Mouse (Mus musculus) neural tube, embryonic 11.5 days (tissue): Measurements from ENCODE around the gene Tax1bp1. TPM values are rescaled to one million over a fixed set of nuclear protein-coding genes. Genes with fewer than 3 reads are reported as not detected.
"Not testable (repeated sequence)": the region's sequence is repeated elsewhere in the genome, so short reads cannot be mapped to it uniquely, and the experiment has no call there.

Source experiments
- ATAC-seq: fragments of 200-750 bp; cut with Nextera tagmentation; 2 replicates; pipeline ENCODE4 v1.8.0; 2017; ENCODE audit warnings: moderate number of reproducible peaks, mild to moderate bottlenecking, moderate TSS enrichment, moderate library complexity; ENCODE audit not compliant: insufficient read depth, low FRiP score, low TSS enrichment
- DNase-seq: peaks from one replicate; pipeline ENCODE4 v3.0.0-alpha.2; 2015; ENCODE audit warnings: low spot score
- H3K27ac ChIP-seq: fragments of 300-500 bp; sonication (generic); 2 replicates; pipeline ENCODE4 v1.5.1; 2014; ENCODE audit warnings: low read depth, mild to moderate bottlenecking, low read length
- H3K27me3 ChIP-seq: fragments of 300-500 bp; sonication (generic); 2 replicates; pipeline ENCODE4 v1.6.1; 2014; ENCODE audit warnings: mild to moderate bottlenecking, low read length, mixed read lengths; ENCODE audit not compliant: control insufficient read depth, insufficient read depth
- H3K36me3 ChIP-seq: fragments of 300-500 bp; sonication (generic); 2 replicates; pipeline ENCODE4 v1.6.1; 2014; ENCODE audit warnings: mild to moderate bottlenecking, low read length, moderate library complexity, mixed read lengths; ENCODE audit not compliant: control insufficient read depth, insufficient read depth
- H3K4me1 ChIP-seq: fragments of 300-500 bp; sonication (generic); 2 replicates; pipeline ENCODE4 v1.6.1; 2014; ENCODE audit warnings: low read length, mixed read lengths; ENCODE audit not compliant: control insufficient read depth, insufficient read depth
- H3K4me2 ChIP-seq: fragments of 300-500 bp; sonication (generic); 2 replicates; pipeline ENCODE4 v1.6.1; 2014; ENCODE audit warnings: low read depth, mild to moderate bottlenecking, moderate library complexity
- H3K4me3 ChIP-seq: fragments of 300-500 bp; sonication (generic); 2 replicates; pipeline ENCODE4 v1.5.1; 2014; ENCODE audit warnings: low read depth, low read length
- H3K9ac ChIP-seq: fragments of 300-500 bp; sonication (generic); 2 replicates; pipeline ENCODE4 v1.6.1; 2014; ENCODE audit warnings: mild to moderate bottlenecking, low read length
- H3K9me3 ChIP-seq: fragments of 300-500 bp; sonication (generic); 2 replicates; pipeline ENCODE4 v1.6.1; 2016; ENCODE audit warnings: low read length; ENCODE audit not compliant: control insufficient read depth
- WGBS: fragments of 180-500 bp; shearing (Covaris S2); extraction: QIAGEN DNeasy Blood & Tissue Kit; methylation state at CpG from one replicate; pipeline ENCODE4 v1.1.7; 2014; 5-methylcytosine and 5-hydroxymethylcytosine counted together
- polyA plus RNA-seq: library from polyadenylated mRNA; unstranded; fragments of >200 nt; fragmentation: Nextera tagmentation; extraction: Ambion mirVana; gene quantifications from 2 replicates; pipeline ENCODE4 v1.2.1, GENCODE M21; 2014

The Tax1bp1 gene
- polyA plus RNA-seq, result 133 and 138 TPM in 2 replicates

DNA sequence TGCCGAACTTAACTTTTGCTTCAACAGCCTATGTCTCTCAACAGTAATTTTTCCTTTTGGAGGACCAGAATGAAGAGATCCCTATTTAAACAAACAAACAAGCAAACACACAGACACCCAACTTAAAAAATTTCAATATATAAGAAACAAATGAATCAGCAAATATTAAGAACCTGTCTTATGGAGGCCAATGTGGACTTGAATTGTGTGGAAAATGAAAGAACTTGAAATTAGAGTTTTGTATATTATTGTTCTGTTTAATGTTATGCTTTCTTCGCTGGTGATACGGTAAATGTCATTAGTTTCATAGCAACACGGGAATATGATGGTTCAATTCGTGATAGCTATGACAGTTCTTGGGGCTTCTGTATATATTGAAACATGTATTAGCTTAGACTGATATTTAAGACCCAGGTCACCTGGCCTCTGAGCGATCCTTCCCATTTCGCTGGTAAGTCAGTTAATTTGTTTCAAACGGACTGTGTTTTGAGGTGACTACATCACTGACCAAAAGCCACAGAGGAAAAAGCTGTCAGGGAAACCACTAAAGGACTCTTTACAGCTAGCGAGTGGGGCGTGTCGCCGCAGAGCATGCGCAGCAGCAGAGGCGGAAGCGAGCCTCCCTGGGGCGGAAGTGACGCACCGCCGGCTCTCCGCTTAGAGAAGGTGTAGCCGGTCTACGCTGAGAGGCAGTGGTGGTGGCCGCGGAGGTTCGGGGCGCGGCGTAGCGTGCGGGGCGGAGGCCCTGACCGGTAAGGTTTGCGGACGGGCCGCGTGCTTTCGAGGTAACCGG is at the start of gene Tax1bp1:
Gene Tax1bp1, plus strand, starts transcription at position 626 of the 793 bp plus-strand sequence.
- no peaks in the 10 kb centered on the region for H3K9me3 ChIP-seq
- ATAC-seq, result peak; percentile 88
- 4% methylated on average over 38 of the region's 38 CpGs for WGBS

GRCm38 (mm10) chr6:52667641-52668040 is 45.9 kb upstream of the Tax1bp1 start:
- Histone ChIP-seq H3K4me2 (no peak overlapping the region), H3K27ac (no peak overlapping the region), H3K4me3 (no peak overlapping the region), H3K9me3 (no peaks in the 10 kb centered on the region), H3K9ac (no peak overlapping the region), H3K4me1 (no peaks in the 10 kb centered on the region), H3K27me3 (no peaks in the 10 kb centered on the region), H3K36me3 (no peaks in the 10 kb centered on the region)
- DNase-seq (no peak), ATAC-seq (no peak)
- WGBS, result 82% methylated on average over 3 of the region's 3 CpGs

More for the DNA sequence above, at the start of gene Tax1bp1:
- no peaks in the 10 kb centered on the region for H3K36me3 ChIP-seq
- H3K27me3 ChIP-seq, result no peaks in the 10 kb centered on the region
- peak within 1 kb of the TSS; percentile 89 for H3K9ac ChIP-seq
- H3K4me3 ChIP-seq, result peak within 1 kb of the TSS; percentile 97
- peak within 1 kb of the TSS; percentile 70 for H3K4me2 ChIP-seq
- peaks cover 4% of the 10 kb centered on the region; the same call in 1 of the 2 replicates for H3K4me1 ChIP-seq
- DNase-seq, result peak; percentile 93
- peak within 1 kb of the TSS; percentile 67; the same call in 1 of the 2 replicates for H3K27ac ChIP-seq

- not testable (repeated sequence) for H3K27ac ChIP-seq, ATAC-seq, H3K9ac ChIP-seq, DNase-seq, H3K4me2 ChIP-seq, H3K9me3 ChIP-seq, H3K36me3 ChIP-seq, H3K4me3 ChIP-seq, H3K27me3 ChIP-seq, H3K4me1 ChIP-seq
- WGBS, result 49% methylated on average over 2 of the region's 2 CpGs
Observed at GRCm38 (mm10) chr6:52669878-52670277, 43.7 kb upstream of the Tax1bp1 start.

DNA sequence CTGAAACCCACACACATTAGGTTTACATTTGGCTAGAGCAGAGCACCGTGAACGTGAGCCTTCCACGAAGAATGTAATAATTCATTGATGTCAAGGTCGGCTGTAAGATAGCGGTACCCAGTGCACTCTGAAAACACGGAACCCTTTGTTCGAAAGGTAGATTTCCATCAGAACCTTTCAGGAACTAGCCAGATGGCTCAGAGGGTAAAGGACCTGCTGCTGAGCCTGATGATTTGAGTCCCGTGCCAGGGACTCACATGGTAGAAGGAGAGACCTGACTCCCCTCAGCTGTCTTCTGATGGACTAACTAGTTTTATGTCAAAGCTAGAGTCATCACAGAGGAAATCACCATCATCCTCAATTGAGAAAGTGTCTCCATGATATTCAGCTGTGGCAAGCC is 41.7 kb upstream of the Tax1bp1 start:
- 65% methylated on average over 8 of the region's 8 CpGs for WGBS
- no peak overlapping the region for H3K4me3 ChIP-seq
- no peaks in the 10 kb centered on the region for H3K4me1 ChIP-seq
- H3K27ac ChIP-seq, result no peak overlapping the region
- H3K4me2 ChIP-seq, result no peak overlapping the region
- no peak overlapping the region for H3K9ac ChIP-seq
- no peaks in the 10 kb centered on the region for H3K9me3 ChIP-seq
- H3K27me3 ChIP-seq, result no peaks in the 10 kb centered on the region
- DNase-seq (no peak), ATAC-seq (no peak)
- no peaks in the 10 kb centered on the region for H3K36me3 ChIP-seq

DNA sequence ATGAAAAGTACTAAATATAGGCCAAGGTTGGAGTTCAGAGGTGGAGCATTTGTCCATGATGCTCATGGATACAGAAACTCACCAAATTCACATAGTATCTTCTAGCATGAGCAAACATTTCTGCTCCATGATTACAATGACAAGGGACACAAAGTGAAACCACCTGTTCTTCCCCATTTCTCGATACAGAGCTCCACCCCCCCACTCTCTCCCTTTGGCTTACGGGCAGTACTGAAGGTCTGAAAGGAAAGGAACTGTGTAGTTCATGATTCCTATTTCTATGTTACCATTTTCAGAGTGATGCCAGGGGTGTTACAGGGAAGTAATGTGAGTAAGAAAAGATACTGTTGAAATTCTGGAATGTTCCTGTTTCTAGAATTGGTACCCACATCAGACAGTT is 41.0 kb upstream of the Tax1bp1 start:
- no peak for DNase-seq
- 69% methylated on average over 2 of the region's 2 CpGs for whole genome bisulfite sequencing
- Histone ChIP-seq H3K27me3 (no peaks in the 10 kb centered on the region), H3K9me3 (no peaks in the 10 kb centered on the region), H3K4me3 (no peak overlapping the region), H3K36me3 (no peaks in the 10 kb centered on the region), H3K4me2 (no peak overlapping the region), H3K27ac (no peak overlapping the region), H3K4me1 (no peaks in the 10 kb centered on the region), H3K9ac (no peak overlapping the region)
- no peak for ATAC-seq

DNA sequence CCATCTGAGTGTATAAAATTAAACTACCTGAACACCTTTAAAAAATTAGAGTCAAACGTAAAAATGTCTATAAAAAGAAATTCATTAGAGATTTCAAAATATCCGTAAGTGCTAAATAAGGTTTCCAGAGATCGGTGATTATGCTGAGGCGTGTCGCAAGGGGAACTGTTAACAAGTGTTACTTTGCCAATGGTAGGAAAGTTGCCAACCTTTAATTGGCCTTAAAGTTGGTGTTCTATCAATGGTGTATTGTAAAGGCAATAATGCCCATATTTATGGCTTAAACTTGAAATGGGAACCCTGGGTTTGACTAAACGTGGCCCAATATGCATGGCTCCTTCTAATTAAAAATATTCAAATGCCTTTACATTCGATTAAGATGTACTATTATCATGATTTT is 39.8 kb upstream of the Tax1bp1 start:
- DNase-seq, result no peak
- H3K27ac ChIP-seq, result no peak overlapping the region
- no peaks in the 10 kb centered on the region for H3K27me3 ChIP-seq
- no peak overlapping the region for H3K4me2 ChIP-seq
- no peak overlapping the region for H3K9ac ChIP-seq
- H3K36me3 ChIP-seq, result no peaks in the 10 kb centered on the region
- no peak overlapping the region for H3K4me3 ChIP-seq
- no peaks in the 10 kb centered on the region for H3K4me1 ChIP-seq
- WGBS, result 90% methylated on average over 7 of the region's 7 CpGs
- ATAC-seq, result no peak
- no peaks in the 10 kb centered on the region for H3K9me3 ChIP-seq

DNA sequence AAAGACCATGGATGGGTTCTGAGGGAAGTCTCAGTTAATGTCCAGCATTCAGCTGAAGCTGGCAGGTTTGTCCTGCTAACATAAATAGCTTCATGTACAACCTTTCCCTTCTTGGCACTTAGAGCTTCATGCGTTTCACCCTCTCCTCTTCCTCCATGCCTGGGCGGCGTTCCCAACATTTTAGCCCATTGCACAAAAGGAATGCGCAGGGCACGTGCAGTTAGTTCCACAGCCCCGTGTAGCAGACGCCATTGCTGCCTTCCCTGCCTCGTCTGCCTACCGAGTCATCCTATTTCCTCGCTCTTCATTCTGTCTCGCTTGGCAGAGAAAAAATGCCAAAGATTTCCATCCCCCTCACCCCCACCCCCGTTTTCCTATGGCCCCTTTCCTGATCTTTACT is 39.0 kb upstream of the Tax1bp1 start:
- no peaks in the 10 kb centered on the region for H3K4me1 ChIP-seq
- WGBS, result 83% methylated on average over 12 of the region's 12 CpGs
- H3K4me3 ChIP-seq, result no peak overlapping the region
- H3K27ac ChIP-seq, result no peak overlapping the region
- no peaks in the 10 kb centered on the region for H3K27me3 ChIP-seq
- no peak overlapping the region for H3K4me2 ChIP-seq
- H3K36me3 ChIP-seq, result no peaks in the 10 kb centered on the region
- no peak overlapping the region for H3K9ac ChIP-seq
- ATAC-seq, result no peak
- no peaks in the 10 kb centered on the region for H3K9me3 ChIP-seq
- no peak for DNase-seq

GRCm38 (mm10) chr6:52675222-52675921 is 38.2 kb upstream of the Tax1bp1 start:
- H3K9ac ChIP-seq, result no peak overlapping the region
- H3K4me2 ChIP-seq, result no peak overlapping the region

DNA sequence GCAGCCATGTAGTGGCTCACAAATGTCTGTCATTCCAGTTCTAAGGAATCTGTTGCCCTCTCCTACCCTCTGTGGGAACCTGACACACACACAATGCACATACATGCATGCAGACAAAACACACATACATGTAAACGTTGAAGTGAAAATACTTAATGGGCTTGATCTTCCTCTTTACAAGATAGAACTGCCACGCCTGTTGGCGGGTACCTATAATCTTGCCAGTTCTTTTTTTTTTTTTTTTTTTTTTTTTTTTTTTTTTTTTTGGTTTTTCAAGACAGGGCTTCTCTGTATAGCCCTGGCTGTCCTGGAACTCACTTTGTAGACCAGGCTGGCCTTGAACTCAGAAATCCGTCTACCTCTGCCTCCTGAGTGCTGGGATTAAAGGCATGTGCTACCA is 36.0 kb upstream of the Tax1bp1 start:
- H3K4me2 ChIP-seq, H3K36me3 ChIP-seq, H3K4me3 ChIP-seq, H3K27ac ChIP-seq, ATAC-seq, H3K9ac ChIP-seq, DNase-seq, H3K27me3 ChIP-seq, H3K9me3 ChIP-seq, H3K4me1 ChIP-seq: not testable (repeated sequence)
- 88% methylated on average over 4 of the region's 4 CpGs for WGBS

More at GRCm38 (mm10) chr6:52675222-52675921, 38.2 kb upstream of the Tax1bp1 start:
- Histone ChIP-seq H3K27me3 (no peaks in the 10 kb centered on the region), H3K27ac (no peak overlapping the region), H3K4me1 (no peaks in the 10 kb centered on the region), H3K36me3 (no peaks in the 10 kb centered on the region), H3K9me3 (no peaks in the 10 kb centered on the region), H3K4me3 (no peak overlapping the region)
- DNase-seq (no peak), ATAC-seq (no peak)
- WGBS, result 78% methylated on average over 4 of the region's 4 CpGs
